Mouse (Mus musculus) thymus, postnatal 14 days (tissue): Measurements from ENCODE around the gene Tlcd2.
"Not testable (repeated sequence)": the region's sequence is repeated elsewhere in the genome, so short reads cannot be mapped to it uniquely, and the experiment has no call there.

Source experiments
- DNase-seq: peaks from one replicate; pipeline ENCODE4 v3.0.0; 2021

Tlcd2 gene

DNA sequence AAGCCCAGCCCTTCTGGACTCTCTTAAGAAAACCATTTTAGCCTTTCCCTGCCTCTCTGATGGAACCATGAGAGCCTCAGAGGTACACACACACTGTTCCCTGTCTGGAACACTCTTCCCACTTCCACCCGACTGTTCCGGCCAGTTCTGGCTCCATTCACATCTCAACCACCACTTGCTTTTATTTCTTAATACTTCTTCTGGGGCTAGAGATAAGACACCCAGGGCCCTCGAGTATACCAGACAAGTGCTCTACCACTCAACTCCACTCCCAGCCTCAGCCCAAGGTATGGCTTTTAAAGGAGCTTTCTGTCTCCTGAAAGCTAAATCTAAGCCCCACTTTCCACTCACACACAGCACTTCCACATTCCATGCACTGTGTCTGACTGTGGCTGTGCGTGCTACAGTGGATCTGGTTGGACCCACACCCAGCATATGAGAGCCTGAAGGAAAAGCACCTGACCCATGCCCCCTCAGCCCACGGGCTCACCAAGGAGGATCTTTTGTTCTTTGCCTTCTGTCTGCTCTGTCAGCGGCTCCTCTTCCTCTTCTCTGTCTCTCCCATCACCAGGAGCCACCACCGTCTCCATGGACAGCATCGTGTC, 11.1 kb upstream of the Tlcd2 start:
- no peak for DNase-seq

DNA sequence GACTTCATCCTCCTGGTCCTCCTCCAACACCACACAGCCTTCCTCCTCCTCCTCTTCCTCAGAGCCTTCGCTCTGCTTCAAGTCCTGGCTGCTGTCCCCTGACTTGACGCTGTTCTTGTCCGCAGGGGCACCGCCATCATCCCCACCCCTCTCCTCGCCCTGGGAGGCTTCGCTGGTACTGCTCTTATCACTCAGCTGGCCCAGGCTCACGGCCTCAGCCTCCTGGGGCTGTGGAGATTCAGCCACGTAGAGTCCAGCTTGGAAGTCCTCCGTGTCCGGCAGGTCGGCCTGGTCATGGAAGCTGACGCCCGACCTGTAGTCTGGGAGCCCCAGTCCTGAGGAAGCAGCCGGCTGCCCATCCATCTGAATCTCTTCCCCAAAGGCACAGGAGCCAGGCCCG, 10.6 kb upstream of the Tlcd2 start:
- no peak for DNase-seq

DNA sequence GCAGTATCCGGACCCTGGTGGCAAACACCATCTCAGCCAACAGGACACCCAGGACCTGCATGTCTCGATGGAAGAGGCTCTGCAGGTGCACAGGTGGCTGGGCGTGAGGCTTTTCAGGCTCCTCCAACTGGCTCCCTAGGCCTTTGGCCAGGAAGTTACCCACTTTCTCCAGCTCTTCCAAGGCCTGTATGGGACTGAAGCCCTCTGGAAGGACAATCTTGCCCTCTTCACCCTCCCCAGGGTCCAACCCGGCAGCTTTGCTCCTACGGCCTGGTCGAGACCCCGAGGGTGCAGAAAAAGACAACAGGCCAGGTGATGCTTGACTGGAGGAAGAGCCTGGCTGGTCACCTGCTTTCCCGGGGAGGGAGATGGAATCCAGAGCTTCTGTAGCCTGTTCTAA, 9.4 kb upstream of the Tlcd2 start:
- DNase-seq, result no peak

DNA sequence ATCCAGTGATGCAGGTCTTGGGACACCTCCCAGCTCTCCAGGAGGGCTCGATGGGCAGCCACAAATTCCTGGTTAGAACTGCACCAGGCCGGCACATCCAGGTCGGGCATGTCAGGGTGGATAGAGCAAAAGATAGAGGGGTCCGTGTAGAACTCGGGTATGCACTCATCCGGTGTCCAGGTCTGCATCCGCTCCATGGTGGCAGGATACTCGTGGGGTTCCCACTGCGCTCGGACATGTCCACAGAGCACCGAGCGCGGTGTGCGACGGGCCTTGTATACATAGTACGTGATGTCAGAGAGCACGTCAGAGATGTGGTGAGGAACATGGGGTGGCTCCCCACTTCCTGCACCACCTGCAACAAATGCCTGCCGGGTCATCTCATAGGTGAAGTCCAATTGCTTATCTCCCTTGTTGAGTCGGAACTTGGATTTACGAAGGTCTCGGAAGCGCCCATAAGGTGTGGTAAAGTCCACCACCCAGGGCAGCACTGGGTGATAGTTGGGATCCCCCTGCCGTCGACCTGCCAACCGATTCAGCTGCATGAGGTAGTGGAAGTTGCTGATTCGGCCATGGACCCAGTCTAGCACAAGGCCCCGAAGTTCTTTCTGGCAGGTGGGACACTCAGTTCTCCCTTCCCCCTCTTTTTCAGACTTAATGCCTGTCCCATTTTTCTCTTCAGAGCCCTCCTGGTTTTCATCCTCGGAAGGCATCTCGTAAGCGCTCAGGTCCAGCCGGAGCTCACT, 8.5 kb upstream of the Tlcd2 start:
- no peak for DNase-seq

DNA sequence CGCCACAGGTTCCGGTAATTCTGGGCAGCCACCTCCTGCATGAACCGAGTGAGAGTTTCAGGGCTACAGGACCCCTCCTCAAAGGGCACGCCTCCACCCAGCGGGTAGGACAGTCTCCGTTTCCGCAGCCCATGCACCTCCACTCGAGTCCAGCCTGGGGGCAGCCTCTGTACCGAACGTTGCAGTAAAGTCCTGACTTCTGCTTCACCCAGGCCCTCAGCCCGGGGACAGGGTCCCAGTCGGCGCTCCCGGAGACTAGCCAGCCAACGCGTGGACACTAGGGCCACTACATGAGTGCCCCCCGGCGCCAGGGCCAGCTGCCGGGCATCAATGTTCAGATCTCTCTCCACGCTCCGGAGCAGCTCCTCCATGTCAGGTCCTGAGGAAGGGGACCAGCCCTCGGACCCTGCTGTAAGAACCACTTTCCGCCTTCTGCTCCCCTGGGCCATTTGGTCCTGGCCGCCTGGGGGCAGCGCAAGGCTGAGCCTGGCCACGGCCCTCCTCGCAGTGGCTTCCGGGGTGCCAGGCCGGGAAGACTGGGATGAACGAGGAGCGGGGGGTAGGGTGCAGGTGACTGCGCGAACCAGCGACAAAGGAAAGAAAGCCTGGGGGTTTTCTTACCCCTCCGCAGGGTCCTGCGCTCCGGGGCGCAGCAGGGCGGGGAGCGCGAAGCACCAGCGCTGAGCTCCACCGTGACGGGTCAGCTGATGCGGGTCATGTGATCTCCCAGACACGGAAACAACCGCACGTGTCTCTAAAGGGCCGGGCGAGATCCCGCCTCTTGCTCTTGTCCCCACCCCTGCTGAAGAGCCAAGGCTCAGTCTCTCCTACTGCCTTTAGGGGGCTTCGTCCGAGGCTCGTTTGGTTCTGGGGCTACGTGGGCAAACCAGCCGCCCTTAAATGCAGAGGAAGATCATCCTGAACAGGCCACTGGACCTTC, 7.3 kb upstream of the Tlcd2 start, which contains the start of gene Wdr81:
Gene Wdr81 (minus strand): TSS at position 727 of the 940 bp plus-strand sequence.
- peak; percentile 90 for DNase-seq

DNA sequence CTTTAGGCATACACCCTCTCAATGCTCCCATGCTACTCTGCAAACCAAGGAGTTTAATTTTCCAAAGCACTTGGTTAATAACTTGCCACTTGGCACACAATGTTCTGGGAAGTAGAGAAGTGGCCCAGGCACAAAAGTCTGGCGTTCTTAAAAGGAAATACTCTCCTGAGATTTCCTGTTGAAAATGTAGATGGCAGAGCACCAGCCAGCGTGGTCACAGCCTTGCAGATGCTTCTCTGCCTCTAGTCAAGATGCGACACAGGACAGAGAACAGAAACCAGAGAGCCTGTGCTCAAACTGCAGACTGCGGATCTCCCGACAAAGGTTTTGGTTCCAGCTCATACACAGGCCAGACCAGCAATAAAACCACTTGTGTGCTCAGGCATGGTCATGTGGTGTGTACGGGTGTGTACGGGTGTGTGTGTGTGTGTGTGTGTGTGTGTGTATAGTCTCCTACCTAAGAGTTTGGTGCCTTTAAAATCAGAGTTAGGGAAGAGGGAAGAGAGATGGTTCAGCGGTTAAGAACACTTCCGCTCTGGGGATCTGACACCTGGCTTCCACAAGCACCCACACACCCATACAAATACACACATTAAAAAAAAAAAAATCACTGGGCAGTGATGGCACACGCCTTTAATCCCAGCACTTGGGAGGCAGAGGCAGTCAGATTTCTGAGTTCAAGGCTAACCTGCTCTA, 6.3 kb upstream of the Tlcd2 start:
- peak; percentile 28 for DNase-seq

DNA sequence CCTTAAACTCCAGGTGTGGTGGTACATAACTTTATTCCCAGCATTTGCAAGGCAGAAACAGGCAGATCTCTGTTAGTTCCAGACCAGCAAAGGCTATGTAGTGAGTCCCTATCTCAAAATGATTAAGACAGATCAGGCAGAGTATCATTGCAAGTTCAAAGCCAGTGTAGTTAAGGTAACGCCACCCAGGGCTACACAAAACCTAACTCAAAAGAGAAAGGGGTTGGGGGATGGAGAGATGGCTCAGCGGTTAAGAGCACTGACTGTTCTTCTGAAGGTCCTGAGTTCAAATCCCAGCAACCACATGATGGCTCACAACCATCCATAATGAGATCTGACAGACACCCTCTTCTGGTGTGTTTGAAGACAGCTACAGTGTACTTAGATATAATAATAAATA, 5.5 kb upstream of the Tlcd2 start:
- DNase-seq, result not testable (repeated sequence)

DNA sequence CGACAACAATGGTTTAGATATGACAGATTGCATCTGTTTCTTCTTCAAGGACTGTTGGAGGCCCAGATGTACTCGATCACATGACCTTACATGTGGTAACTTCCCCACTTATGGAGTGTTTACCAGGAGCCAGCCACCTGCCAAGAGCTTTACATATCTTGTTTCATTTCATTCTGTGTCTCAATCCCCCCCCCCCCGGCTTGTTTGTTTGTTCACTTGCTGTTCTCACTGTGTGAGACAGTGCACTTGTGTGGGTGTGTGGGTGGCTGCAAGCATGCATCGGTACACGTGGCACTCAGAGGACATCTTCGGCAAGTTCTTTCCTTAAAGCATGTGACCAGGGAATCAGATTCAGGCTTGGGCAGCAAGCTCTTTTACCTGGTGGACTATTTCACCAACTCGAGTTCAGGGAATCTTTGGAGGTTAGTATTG, 5.1 kb upstream of the Tlcd2 start:
- DNase-seq, result peak; percentile 47

DNA sequence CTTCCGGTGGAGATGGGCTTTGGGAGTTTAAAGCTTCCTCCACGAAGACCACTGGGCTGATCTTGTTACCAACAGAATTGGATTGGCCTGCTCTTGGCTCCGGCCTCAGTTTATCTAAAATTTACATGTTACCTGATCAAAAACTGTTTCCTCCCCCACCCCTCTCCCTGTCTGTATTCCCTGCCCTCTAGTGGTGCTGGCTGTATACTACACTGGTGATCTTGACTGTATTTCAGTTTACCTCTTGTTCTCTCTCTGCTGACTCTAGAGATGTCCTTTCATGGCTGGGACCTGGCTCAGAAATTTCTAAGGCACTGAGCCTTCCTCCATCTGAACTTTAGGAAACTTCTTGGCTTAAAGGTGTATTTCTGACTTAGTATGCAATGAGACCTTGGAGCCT, 3.3 kb upstream of the Tlcd2 start:
- peak; percentile 75 for DNase-seq

DNA sequence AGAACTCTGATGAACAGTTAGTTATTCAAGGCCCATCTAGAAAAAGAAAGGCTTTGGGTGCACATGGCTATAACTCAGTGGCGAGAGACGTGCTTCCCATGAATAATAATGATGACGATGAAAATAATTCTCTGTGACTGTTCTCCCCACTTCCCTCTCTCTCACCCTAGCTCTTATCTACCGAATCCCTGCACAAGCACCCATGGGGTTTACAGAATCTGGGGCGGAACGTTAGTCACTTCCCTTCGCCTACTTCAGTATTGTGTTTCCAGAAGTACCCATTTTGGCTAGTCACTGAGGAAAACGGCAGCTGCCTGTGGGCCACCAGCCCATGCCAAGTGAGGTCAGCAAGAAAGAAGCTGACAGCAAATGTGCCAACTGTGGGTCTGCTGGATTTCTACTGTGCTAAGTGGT, 2.9 kb upstream of the Tlcd2 start:
- DNase-seq, result peak; percentile 30

DNA sequence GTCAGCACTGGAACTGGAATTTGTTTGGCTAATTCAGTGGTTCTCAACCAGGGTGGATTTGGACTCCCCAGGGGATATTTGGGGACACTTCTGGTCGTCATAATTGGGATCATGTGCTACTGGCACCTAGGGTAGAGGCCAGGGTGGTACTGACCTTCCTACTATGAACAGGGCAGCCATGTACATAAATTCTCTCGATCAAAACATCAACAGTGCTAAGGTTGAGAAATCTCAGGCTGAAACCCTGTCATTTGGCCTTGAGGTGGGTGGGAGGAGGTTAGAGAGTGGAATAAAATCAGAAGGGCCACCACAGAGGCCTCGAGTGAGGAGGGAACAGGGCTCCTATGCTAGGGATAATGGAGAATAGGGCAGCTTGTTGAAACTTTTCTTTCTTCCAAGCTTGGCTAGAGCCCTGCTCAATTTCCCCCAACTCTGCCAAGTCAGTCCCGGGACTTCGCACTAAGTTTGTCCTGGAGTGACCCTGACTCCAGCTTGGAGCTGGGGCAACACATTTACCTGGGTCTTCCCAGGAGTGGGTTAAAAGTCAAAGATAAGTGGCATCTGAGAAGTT, 2.3 kb upstream of the Tlcd2 start:
- DNase-seq, result no peak

DNA sequence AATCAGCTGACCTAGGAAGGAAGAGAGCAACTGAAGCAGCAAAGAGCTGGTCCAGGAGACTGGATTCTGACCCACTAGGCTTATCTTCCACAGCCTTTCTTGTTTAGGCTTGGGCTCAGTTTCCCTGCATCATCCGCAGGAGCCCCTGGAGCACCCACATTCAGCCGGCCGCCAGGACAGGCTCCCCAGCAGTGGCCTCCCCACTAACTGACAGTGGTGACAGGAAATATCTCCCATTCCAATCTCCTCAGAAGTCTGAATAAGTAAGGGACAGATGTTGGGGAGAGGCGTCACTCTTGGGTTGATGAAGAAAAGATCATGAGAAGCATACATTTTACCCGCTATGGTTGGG, 1.8 kb upstream of the Tlcd2 start:
- DNase-seq, result no peak

DNA sequence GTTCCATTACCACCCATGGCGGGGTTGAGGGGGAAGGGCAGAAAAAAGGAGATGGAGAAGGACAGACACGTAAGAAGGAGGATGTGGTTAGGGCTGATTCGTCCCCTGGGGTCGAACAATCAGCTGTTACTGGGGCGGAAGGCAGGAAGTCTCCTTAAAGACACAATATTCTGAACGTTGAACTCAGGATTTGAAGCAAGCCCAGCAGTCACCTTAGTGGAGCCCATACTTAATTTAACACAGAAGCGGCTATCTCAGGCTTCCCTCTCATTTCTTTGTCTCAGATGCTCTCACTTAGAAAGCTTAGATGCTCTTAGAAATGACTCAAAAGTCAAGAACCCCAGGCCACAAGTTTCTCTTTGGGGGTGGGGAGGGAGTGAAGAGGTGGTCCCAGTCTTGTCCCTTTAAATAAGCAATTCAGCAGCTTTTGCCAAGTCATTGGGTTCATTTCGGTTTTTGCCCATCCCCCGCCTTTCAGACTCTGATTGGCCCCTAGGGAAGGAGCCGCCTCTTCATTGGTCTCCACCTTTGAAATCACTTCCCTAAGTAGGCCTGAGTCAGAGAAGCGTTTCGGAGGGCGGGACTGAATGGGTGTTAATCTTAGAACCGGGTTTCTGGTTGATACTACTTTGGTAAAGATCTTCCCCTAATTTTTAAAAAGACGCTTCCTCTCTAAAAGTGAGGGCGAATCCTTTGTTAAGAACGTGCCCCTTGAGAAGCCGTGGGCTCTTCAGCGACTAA, 1.2 kb upstream of the Tlcd2 start:
- DNase-seq, result peak; percentile 91

DNA sequence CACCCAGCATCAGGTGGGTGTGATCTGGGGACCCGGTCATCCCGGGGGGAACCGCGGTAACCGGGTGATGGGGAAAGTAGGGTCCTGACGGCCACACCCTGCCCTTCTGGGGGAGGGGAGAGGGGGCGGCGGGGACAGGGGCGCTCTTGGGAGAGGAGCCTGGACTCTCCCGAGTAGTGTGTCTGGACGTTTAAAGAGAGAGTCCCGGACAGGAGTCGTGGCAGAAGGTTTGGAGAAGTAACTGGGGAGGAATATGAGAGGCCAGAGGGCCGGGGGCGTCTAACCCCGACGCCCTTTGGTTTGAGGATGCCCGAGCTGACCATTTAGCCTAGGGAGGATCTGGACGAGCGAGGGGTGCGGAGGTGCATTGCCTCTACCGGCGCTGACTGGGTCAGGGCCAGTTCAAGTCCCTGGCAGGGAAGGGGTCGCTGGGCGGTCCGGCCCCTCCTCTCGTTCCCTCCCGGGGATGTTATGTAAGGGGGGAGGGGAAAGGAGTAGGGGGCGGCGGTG, 283 bp downstream of the Tlcd2 start:
- no peak for DNase-seq

DNA sequence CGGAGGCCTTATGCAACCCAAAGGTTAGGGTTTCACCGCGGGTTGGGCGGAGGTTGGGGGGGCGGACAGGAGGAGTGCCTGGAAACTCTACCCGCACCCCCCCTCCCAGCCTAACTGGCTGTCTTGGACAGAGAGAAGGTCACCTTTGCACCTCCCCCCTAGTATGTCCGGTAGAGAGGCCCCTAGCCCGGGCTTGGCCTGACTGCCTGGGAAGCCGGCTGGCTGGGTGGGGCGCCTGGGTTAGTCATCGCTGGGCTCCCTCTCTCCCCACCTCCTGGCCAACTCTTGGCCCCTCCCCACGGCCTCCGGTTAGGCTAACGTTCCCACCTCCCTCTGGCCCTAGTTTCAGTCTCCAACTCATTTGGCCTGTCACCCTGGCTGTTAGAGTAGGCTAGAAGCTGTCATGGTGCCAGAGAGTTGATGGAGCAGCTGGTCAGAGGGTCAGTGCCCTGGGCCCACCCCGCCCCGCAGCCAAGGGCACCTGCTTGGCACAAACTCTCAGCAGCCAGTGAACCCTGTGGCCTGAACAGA, 803 bp downstream of the Tlcd2 start:
- DNase-seq, result peak; percentile 65

DNA sequence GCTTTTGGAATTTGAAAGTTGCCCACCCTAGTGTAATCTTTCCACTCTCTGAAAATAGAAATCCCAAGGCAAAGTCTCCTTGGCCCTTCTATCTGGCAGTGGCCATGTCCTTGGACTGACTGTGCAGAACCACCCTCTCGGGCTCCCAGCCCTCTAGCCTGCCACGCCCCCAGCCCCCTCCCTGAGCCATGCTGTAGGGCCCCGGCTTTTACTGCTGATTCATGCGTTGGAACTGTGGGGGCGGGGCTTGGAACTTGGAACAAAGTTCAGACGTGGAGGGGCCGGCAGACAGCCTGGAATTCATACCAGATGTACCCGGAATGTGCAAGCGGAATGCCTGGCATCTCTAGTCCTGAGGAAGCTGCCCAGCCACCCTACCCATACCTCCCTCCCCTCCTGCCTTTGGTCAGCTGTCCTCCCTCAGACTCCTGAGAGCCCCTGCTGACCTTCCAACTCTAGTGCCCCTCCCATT, 1.4 kb downstream of the Tlcd2 start:
- DNase-seq, result peak; percentile 56

DNA sequence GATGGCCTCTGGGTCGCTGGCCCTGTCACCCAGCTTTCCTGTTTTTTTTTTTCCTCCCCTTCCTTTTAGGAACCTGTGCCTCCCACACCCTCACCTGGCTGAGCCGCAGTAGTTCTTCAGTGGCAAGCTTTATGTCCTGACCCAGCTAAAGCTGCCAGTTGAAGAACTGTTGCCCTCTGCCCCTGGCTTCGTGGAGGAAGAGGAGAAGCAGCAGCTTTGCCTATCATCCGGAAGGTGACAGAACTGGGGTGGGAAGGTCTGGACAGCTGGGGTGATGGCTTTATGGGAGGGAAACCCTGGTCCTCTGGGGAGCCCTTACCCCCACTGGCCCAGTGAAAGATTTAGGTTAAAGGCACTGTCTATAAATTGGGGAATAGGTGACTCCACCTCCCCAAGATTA, 2.1 kb downstream of the Tlcd2 start:
- no peak for DNase-seq

DNA sequence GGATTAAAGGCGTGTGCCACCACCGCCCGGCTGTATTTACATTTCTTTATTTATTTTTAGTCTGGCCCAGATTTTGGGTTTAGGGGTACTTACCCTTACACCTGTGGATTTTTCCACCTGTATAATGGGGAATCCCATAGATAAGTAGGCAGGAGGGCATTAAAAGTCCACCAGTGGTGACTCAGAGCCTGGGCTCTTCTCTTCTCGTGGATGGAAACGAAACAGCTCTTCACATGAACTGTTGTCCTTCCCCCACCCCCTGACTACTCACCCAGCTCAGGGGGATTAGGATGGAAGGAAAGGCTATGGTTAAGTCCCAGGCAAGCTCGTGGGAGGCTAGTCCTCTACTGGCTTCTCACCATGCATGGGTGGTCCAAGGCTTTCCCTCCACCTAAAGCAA, 2.9 kb downstream of the Tlcd2 start:
- no peak for DNase-seq

DNA sequence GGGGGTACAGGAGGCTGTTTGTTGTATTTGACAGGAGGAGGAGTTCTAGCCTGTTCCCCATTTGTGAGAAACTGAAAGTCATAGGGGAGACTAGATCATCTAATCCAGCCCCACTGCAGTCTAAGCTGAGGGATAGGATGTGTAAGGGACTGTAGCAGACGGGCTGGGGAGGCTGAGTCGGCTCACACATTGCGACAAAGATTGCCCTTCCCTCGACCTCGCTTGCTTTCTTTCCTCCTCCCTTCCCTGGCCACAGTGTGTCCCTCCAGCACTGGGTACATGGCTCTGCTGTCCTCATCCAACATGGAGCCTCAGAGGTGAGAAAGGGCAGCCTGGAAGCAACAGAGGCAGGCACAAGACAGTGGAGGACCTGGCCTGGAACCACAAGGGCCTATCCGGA, 3.5 kb downstream of the Tlcd2 start:
- DNase-seq, result no peak

DNA sequence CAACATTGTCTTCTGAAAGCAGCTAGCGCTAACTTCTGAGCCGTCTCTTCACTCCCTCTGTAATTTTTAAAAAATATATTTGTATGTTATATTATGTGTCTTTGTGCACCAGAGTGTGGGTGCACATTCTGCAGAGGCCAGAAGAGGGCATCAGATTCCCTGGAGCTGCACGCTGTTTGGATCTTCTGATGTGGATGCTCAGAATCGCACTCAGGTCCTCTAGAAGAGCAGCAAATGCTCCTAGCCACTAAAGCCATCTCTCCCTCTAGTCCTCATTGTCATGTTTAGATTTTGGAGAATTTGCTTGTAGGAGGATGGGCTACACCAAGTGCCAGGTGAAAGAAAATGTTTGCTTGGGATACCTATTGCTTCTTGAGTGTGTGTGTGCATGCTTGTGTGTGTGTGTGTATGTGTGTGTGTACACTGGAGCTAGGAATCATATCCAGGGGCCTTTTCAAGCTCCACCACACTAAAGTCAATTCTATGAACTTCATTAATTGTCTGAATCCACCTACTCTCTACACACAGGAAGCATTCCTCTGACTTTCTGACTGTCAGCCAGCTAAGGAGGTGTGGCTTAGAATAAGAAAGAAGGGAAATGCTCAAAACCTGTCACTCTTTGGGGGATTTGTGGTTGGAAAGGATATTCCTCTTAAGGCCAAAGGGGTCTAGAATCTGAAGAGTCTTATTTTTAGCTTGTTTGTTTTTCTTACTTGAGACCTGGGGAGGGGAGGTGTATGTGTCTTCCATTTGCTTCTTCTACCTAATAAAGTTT, 5.4 kb downstream of the Tlcd2 start:
- no peak for DNase-seq
